Mouse (Mus musculus): ENCODE data around the gene Hoxd4. TPM values are rescaled to one million over a fixed set of nuclear protein-coding genes. Genes with fewer than 3 reads are reported as not detected.

Hoxd4 gene
- polyA plus RNA-seq, 1 experiment from 2014 or later = 7.2 TPM

- Histone ChIP-seq H3K27me3 (no peaks in the 10 kb centered on the region), H3K4me3 (peak overlapping the region; percentile 38), H3K9ac (peak overlapping the region; percentile 86), H3K9me3 (no peaks in the 10 kb centered on the region), H3K27ac (replicated peaks) (peak overlapping the region; percentile 99), H3K4me1 (replicated peaks) (peaks cover 98% of the 10 kb centered on the region), H3K36me3 (peaks cover 54% of the 10 kb centered on the region), H3K4me2 (peak overlapping the region; percentile 68)
- WGBS = 8% methylated on average over 8 of the region's 8 CpGs
- no peak for ATAC-seq (ENCODE audit: low read depth)
Measured at GRCm38 (mm10) chr2:74730331-74730730, 18.6 kb downstream of the Hoxd4 start.

GRCm38 (mm10) chr2:74731055-74731454, 19.3 kb downstream of the Hoxd4 start:
- Histone ChIP-seq H3K36me3 (peaks cover 55% of the 10 kb centered on the region), H3K27me3 (no peaks in the 10 kb centered on the region), H3K27ac (replicated peaks) (peak overlapping the region; percentile 99), H3K4me1 (replicated peaks) (peaks cover 98% of the 10 kb centered on the region), H3K4me2 (peak overlapping the region; percentile 68), H3K4me3 (peak overlapping the region; percentile 38), H3K9me3 (no peaks in the 10 kb centered on the region), H3K9ac (peak overlapping the region; percentile 86)
- no peak for ATAC-seq (ENCODE audit: low read depth)

GRCm38 (mm10) chr2:74731799-74732512, 20.2 kb downstream of the Hoxd4 start:
- H3K27me3 ChIP-seq = no peaks in the 10 kb centered on the region

GRCm38 (mm10) chr2:74732513-74733316, 21.0 kb downstream of the Hoxd4 start:
- Histone ChIP-seq H3K9me3 (no peaks in the 10 kb centered on the region), H3K4me3 (peak overlapping the region; percentile 38), H3K9ac (peak overlapping the region; percentile 86), H3K27me3 (no peaks in the 10 kb centered on the region), H3K4me2 (peak overlapping the region; percentile 68), H3K27ac (replicated peaks) (peak overlapping the region; percentile 99), H3K4me1 (replicated peaks) (peaks cover 98% of the 10 kb centered on the region), H3K36me3 (peaks cover 40% of the 10 kb centered on the region)
- no peak for ATAC-seq (ENCODE audit: low read depth)
- WGBS = under 1% methylated on average over 52 of the region's 52 CpGs

More at GRCm38 (mm10) chr2:74731799-74732512, 20.2 kb downstream of the Hoxd4 start:
- Histone ChIP-seq H3K4me1 (replicated peaks) (peaks cover 98% of the 10 kb centered on the region), H3K9me3 (no peaks in the 10 kb centered on the region), H3K4me3 (peak overlapping the region; percentile 38), H3K27ac (replicated peaks) (peak overlapping the region; percentile 99), H3K4me2 (peak overlapping the region; percentile 68), H3K36me3 (peaks cover 47% of the 10 kb centered on the region), H3K9ac (peak overlapping the region; percentile 86)
- WGBS = 6% methylated on average over 9 of the region's 9 CpGs
- no peak for ATAC-seq (ENCODE audit: low read depth)

- Histone ChIP-seq H3K9me3 (no peaks in the 10 kb centered on the region), H3K9ac (peak overlapping the region; percentile 86), H3K27me3 (no peaks in the 10 kb centered on the region), H3K4me2 (peak overlapping the region; percentile 68), H3K36me3 (peaks cover 34% of the 10 kb centered on the region), H3K4me3 (peak overlapping the region; percentile 38), H3K27ac (replicated peaks) (peak overlapping the region; percentile 99), H3K4me1 (replicated peaks) (peaks cover 98% of the 10 kb centered on the region)
- 1% methylated on average over 16 of the region's 16 CpGs for WGBS
- ATAC-seq (ENCODE audit: low read depth) = 0 out of 2 replicates have a peak, but pooled peaks have one; percentile 9
Measured at GRCm38 (mm10) chr2:74733317-74733661, 21.6 kb downstream of the Hoxd4 start.

GRCm38 (mm10) chr2:74733765-74734164, 22.0 kb downstream of the Hoxd4 start:
- no peaks in the 10 kb centered on the region for H3K9me3 ChIP-seq
- whole genome bisulfite sequencing = 3% methylated on average over 6 of the region's 6 CpGs
- peaks cover 29% of the 10 kb centered on the region for H3K36me3 ChIP-seq
- H3K4me2 ChIP-seq = peak overlapping the region; percentile 68
- H3K4me3 ChIP-seq = peak overlapping the region; percentile 38
- H3K4me1 ChIP-seq (replicated peaks) = peaks cover 98% of the 10 kb centered on the region
- peak overlapping the region; percentile 99 for H3K27ac ChIP-seq (replicated peaks)
- H3K9ac ChIP-seq = peak overlapping the region; percentile 86
- H3K27me3 ChIP-seq = no peaks in the 10 kb centered on the region
- ATAC-seq (ENCODE audit: low read depth) = no peak

GRCm38 (mm10) chr2:74734451-74734850, 22.7 kb downstream of the Hoxd4 start:
- ATAC-seq (ENCODE audit: low read depth) = peak; percentile 73
- Histone ChIP-seq H3K4me1 (replicated peaks) (peaks cover 98% of the 10 kb centered on the region), H3K4me2 (peak overlapping the region; percentile 68)

GRCm38 (mm10) chr2:74734996-74735811, 23.5 kb downstream of the Hoxd4 start:
- Histone ChIP-seq H3K27ac (replicated peaks) (peak overlapping the region; percentile 99), H3K4me3 (peak overlapping the region; percentile 38), H3K4me2 (peak overlapping the region; percentile 68), H3K9me3 (no peaks in the 10 kb centered on the region), H3K36me3 (peaks cover 20% of the 10 kb centered on the region), H3K9ac (peak overlapping the region; percentile 86), H3K4me1 (replicated peaks) (peaks cover 100% of the 10 kb centered on the region), H3K27me3 (no peaks in the 10 kb centered on the region)
- WGBS = 4% methylated on average over 27 of the region's 27 CpGs
- no peak for ATAC-seq (ENCODE audit: low read depth)

More at GRCm38 (mm10) chr2:74734451-74734850, 22.7 kb downstream of the Hoxd4 start:
- no peaks in the 10 kb centered on the region for H3K9me3 ChIP-seq
- peak overlapping the region; percentile 99 for H3K27ac ChIP-seq (replicated peaks)
- H3K27me3 ChIP-seq = no peaks in the 10 kb centered on the region
- peaks cover 24% of the 10 kb centered on the region for H3K36me3 ChIP-seq
- H3K4me3 ChIP-seq = peak overlapping the region; percentile 38
- 2% methylated on average over 13 of the region's 13 CpGs for WGBS
- H3K9ac ChIP-seq = peak overlapping the region; percentile 86

GRCm38 (mm10) chr2:74735851-74736687, 24.3 kb downstream of the Hoxd4 start:
- H3K27me3 ChIP-seq = no peaks in the 10 kb centered on the region

GRCm38 (mm10) chr2:74736688-74737577, 25.2 kb downstream of the Hoxd4 start:
- no peak for ATAC-seq (ENCODE audit: low read depth)
- peaks cover 7% of the 10 kb centered on the region for H3K36me3 ChIP-seq
- no peaks in the 10 kb centered on the region for H3K9me3 ChIP-seq
- peak overlapping the region; percentile 38 for H3K4me3 ChIP-seq
- H3K27ac ChIP-seq (replicated peaks) = peak overlapping the region; percentile 99
- no peaks in the 10 kb centered on the region for H3K27me3 ChIP-seq
- peaks cover 99% of the 10 kb centered on the region for H3K4me1 ChIP-seq (replicated peaks)
- 4% methylated on average over 15 of the region's 15 CpGs for WGBS
- H3K9ac ChIP-seq = peak overlapping the region; percentile 86
- H3K4me2 ChIP-seq = peak overlapping the region; percentile 68

More at GRCm38 (mm10) chr2:74735851-74736687, 24.3 kb downstream of the Hoxd4 start:
- Histone ChIP-seq H3K36me3 (peaks cover 11% of the 10 kb centered on the region), H3K27ac (replicated peaks) (peak overlapping the region; percentile 99), H3K4me3 (peak overlapping the region; percentile 38), H3K4me1 (replicated peaks) (peaks cover 100% of the 10 kb centered on the region), H3K9ac (peak overlapping the region; percentile 86), H3K9me3 (no peaks in the 10 kb centered on the region), H3K4me2 (peak overlapping the region; percentile 68)
- no peak for ATAC-seq (ENCODE audit: low read depth)
- under 1% methylated on average over 42 of the region's 42 CpGs for WGBS
